Mouse (Mus musculus) natural killer cell, adult 2 months (primary cell): ENCODE results near the gene Glce.

Source experiments
- DNase-seq, 2 experiments: peaks; one replicate each; pipeline ENCODE4 v3.0.0; 2022; ENCODE audit warnings: low spot score in 2 of 2

Glce gene

DNA sequence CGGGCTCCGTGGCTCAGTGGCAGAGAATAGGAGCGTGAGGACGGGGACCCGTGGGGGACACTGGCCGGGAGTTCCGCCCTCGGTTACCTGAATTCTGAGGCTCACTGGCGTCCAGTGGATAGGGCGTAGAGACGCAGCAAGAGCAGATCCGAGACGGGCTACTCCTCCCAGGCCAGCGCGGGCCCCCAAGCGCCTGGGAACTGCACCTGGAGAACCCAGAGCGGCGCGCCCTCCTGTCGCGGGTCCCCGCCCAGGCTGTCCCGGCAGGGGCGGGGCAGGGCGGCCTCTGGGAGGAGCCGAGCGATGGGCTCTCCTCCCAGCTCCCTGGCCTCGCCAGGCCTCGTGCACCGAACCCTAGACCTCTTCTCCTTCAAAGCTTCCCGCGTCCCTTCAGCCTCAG, 95.9 kb downstream of the Glce start, which contains the start of gene Paqr5:
Gene Paqr5 (minus strand): TSS at position 257 of the 400 bp plus-strand sequence.
- DNase-seq: no peak

DNA sequence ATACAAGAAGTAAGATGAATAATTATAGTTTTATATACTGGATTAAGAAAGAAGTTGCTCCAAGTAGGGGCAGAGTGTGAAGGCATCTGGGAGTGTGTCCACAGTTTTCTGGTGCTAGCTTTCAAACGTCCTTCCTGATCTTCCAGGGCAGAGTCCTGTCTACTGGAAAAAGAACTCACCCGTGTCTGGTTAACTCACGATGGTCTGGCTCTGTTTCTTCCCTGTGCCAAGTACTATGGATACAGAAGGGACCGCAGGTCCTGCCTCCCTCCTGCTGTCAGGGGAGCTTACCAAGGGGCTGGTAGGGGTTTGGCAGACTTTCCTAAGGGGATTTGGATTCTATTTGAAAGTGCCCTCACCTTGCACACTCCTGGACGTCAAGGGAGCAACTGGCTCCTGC, 97.4 kb downstream of the Glce start:
- DNase-seq: no peak

DNA sequence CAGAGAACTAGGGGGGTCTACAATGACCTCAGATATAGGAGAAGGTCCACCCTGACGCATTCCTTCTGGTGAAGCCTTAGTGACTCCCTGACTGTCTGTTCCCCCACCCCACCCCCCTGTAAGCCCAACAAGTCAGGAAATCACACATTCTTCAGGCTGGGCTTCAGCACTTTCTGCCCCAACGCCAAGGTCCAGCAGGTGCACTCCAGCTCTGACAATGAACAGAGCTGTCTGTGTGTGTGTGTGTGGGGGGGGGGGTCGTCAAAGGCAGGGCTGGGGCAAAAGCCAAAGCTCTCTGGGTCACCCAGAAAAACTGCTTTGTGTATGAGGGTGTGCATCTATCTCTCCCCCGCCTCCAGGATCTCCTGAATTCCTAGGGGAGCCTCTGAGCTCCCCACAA, 98.6 kb downstream of the Glce start:
- DNase-seq: no peak

DNA sequence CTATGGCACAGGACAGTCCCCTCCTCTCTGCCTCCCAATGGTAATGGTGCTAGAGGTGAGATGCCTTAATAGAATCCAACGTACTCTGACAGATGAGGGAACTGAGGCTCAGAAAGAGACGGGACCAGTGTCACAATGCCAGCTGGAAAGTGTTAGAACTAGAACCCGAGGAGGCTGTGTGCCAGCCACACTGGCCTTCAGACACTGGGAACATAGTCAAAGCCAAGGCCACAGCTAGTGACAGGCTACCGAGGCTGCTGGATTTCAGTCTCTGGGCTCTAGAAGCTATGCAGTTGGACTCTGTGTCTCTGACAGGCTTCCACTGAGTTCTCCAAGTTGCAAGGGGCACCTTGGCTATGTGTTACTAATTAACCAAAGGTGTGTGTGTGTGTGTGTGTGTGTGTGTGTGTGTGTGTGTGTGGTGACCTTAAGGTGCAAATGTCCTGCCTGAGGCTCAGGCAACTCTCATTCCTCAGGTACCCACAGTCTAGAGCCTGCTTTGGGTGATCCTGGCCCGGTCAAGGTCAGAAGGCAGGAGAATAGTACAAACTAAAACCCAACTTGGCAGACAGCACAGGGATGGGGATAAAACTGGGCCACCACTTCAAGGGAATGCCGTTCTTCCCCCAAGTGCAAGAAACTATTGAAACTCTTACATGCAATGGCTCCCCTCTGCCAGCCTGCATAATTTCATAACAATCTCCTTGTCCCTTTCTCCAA, 99.3 kb downstream of the Glce start:
- DNase-seq: no peak

DNA sequence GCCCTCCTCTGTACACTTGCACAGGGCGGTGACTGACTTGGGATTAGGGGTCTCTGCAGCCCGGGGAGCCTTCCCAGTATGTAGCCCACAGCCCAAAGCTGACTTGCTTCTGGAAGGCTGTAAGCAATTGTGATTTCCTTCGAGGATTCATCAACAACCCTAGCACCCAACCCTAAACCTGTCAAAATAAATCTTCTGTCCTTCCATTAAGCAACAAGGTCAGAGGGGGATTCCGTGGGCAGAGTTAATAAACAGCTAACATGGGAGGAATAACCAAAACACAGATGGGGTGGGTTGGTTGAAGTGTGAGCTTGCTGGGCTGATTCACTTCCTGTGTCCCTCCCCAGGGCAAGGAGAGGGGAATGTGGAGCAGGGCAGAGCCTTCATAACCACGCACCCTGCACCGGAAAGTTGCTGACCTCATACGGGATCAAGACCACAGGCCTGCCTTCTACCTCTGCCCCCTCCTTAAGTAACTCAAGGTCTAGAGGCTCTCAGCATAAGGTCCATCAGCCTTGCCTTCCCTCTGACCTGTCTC, 100.8 kb downstream of the Glce start:
- DNase-seq: no peak

GRCm38 (mm10) chr9:62020259-62020658, 102.2 kb downstream of the Glce start:
- DNase-seq: no peak

DNA sequence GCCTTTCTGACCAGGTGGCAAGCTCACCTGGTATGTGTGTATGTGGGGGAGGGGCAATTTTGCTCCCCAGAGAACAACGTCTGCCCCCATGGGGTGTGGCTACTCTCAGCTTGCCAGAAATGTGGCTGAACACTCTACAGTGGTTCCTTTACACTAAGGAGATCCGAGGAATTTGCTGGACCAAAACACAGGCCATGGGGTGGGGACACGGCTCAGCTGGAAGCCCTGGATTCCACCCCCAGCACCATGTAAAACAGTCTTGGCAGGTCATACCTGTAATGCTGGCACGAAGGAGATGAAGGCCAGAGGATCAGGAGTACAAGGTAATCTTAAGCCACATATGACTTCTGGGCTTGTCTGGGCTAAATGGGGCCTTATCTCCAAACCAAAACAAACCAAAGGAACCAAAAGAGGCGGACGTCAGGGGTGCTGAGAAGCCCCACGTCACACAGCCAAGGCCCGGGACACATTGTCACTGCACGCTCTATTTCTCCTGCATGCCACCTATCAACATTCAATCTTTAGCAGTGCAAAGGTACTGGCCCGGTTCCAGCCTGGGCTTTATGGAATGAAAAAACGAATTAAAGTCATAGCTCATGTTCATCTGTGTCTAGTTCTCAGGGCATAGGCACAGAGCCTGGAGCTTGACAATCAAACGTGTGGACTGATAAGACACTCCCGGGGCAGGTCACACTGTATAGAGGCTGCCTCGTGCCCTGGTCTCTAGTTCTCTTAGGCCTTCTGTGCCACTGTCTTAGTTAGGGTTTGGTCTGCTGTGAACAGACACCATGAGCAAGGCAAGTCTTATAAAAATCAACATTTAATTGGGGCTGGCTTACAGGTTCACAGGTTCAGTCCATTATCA, 104.0 kb downstream of the Glce start:
- no peak for DNase-seq

- DNase-seq: no peak
Observed at GRCm38 (mm10) chr9:62017329-62017728, 105.1 kb downstream of the Glce start.

DNA sequence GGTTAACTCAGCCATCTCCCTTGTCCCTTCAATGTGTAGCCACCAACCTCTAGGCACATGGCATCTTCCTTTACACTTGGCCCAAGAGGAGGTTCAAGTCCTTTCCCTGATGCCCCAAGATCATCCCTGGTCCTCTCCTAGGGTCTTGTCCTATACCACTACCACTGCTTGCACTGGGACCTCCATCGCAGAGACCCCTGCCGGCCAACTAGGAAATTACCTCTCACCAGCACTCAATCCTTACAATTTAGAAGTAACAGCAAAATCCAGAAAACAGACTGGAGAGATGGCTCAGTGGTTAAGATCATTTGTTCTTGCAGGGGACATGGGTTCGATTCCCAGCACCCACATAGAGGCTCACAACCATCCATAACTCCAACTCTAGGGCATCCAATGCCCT, 107.0 kb downstream of the Glce start:
- DNase-seq: no peak

DNA sequence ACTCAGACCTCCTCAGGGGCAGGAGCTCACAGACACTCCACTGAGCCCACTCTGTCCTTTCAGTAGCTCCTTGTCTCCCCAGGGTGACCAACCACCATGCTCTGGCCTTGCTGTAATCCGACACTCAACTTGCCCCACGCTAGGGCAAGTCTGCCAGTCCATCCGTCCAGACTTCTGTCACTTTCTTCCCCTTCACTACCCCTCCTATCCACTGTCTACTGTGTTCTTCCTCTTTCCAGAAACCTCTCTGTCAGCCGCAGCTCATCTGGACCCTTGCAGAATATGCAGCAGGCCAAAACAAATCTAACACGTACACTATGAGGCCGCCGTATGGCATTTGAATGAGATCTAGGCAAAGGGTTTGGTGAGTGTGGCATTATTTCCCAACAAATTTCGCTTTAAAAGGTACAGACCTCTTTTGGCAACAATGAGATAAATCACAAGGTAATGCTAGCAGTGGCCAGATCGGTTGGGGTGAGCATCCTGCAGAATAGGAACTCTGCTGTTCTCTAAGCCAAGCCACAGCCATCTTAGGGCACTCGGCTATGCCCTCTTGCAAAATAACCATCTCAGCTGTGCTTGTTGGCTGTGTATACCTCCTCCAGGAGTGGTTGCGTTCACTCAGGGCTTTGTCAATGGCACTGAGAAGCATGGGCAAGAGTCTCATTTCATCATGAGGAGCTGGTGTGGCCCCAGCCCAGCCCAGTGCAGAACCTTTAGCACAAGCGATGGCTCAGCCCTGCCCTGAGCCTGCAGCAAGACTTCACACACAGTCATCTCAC, 108.9 kb downstream of the Glce start:
- DNase-seq: no peak

GRCm38 (mm10) chr9:62008360-62008759, 114.1 kb downstream of the Glce start:
- DNase-seq: no peak
